Mouse (Mus musculus) liver, embryonic 13.5 days (tissue): ENCODE measurements around the gene Plch2. TPM values are rescaled to one million over a fixed set of nuclear protein-coding genes. Genes with fewer than 3 reads are reported as not detected.
"Not testable (repeated sequence)": the region's sequence is repeated elsewhere in the genome, so short reads cannot be mapped to it uniquely, and the experiment has no call there.

Source experiments
- ATAC-seq: fragments of 200-750 bp; cut with Nextera tagmentation; 2 replicates; pipeline ENCODE4 v1.8.0; 2017; ENCODE audit warnings: low read depth, mild to moderate bottlenecking, moderate number of reproducible peaks, moderate library complexity
- DNase-seq: peaks from one replicate; pipeline ENCODE4 v3.0.0; 2022
- H3K27ac ChIP-seq: fragments of 300-500 bp; sonication (generic); 2 replicates; pipeline ENCODE4 v1.5.1; 2015; ENCODE audit warnings: moderate library complexity, mild to moderate bottlenecking, inconsistent platforms
- H3K27me3 ChIP-seq: fragments of 300-500 bp; sonication (generic); 2 replicates; pipeline ENCODE4 v1.6.1; 2015; ENCODE audit warnings: mild to moderate bottlenecking, inconsistent platforms
- H3K36me3 ChIP-seq: fragments of 300-500 bp; sonication (generic); 2 replicates; pipeline ENCODE4 v1.6.1; 2015; ENCODE audit warnings: mild to moderate bottlenecking, inconsistent platforms
- H3K4me1 ChIP-seq: fragments of 300-500 bp; sonication (generic); replicated peaks from 2 replicates; pipeline ENCODE4 v1.6.1; 2015; ENCODE audit warnings: inconsistent platforms
- H3K4me2 ChIP-seq: fragments of 300-500 bp; sonication (generic); 2 replicates; pipeline ENCODE4 v1.6.1; 2015; ENCODE audit warnings: inconsistent platforms, mild to moderate bottlenecking, moderate library complexity
- H3K4me3 ChIP-seq: fragments of 300-500 bp; sonication (generic); replicated peaks from 2 replicates; pipeline ENCODE4 v1.5.1; 2015; ENCODE audit warnings: mild to moderate bottlenecking, inconsistent platforms
- H3K9ac ChIP-seq: fragments of 300-500 bp; sonication (generic); 2 replicates; pipeline ENCODE4 v1.6.1; 2015; ENCODE audit warnings: mild to moderate bottlenecking, inconsistent platforms
- H3K9me3 ChIP-seq: fragments of 300-500 bp; sonication (generic); replicated peaks from 2 replicates; pipeline ENCODE4 v1.6.1; 2016; ENCODE audit warnings: inconsistent platforms
- WGBS: fragments of 180-500 bp; shearing (Covaris S2); methylation state at CpG from one replicate; pipeline ENCODE4 v1.1.7; 2015; ENCODE audit not compliant: insufficient replicate concordance; 5-methylcytosine and 5-hydroxymethylcytosine counted together
- polyA plus RNA-seq: library from polyadenylated mRNA; unstranded; fragments of >200 nt; fragmentation: Nextera tagmentation; extraction: Ambion mirVana; gene quantifications from 2 replicates; pipeline ENCODE4 v1.2.1, GENCODE M21; 2015

Plch2 gene
- polyA plus RNA-seq, 1 experiment from 2014 or later: 0.08 TPM

DNA sequence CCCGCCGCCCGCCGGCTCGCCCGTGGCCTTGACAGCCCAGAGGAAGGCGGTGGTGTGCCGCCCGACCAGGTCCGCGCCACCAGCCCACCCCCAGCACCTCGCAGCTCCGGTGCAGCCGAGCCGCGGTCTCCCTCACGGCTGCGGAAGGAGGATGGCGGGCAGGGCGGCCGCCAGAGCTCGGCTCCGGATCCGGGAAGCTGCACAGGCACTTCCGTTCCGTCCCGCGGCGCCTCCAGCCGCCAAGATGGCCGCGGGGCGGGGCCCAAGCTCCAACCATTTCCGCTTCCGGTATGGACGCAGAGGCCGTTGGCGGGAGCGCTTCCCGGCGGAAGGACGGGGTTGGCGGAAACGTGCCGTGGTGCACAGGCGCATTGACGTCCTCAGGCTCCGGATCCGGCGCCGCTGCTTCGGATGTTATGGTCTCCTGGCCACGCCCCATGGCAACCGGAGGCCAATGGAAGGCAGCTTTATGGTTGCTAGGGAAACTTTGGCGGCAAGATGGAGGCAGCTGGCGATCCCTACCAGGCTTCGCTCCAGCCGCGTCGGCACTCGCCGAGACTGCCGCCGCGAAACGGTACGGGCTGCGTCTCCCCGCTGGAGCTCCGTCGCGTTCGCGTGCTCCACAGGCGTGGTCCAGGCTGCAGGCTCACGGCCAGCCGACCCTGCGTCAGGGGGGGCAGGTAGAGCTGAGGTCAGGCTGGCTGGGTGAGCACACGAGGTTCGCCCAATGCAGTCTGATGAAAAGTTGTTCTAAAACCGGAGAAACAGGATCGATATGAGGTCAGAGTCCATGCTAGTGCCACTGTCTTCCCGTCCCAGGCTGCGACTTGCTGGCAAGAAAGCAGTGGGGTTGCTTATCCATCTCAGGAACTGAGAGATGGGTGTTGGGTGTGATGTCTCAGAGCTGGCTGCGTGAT, 29.8 kb upstream of the Plch2 start, which contains the start of the genes Rer1 and Morn1:
Gene Rer1, minus strand, starts transcription at position 275 of the 917 bp plus-strand sequence.
Gene Morn1, plus strand, starts transcription at position 470 of the 917 bp plus-strand sequence.
- peak within 1 kb of the TSS; percentile 98 for H3K4me2 ChIP-seq
- DNase-seq (peak; percentile 100), ATAC-seq (peak; percentile 96)
- peak within 1 kb of the TSS; percentile 91 for H3K27ac ChIP-seq
- no peaks in the 10 kb centered on the region for H3K27me3 ChIP-seq
- H3K36me3 ChIP-seq: peaks cover 27% of the 10 kb centered on the region
- peak within 1 kb of the TSS; percentile 88 for H3K9ac ChIP-seq
- no peaks in the 10 kb centered on the region for H3K9me3 ChIP-seq
- peaks cover 48% of the 10 kb centered on the region for H3K4me1 ChIP-seq
- WGBS: under 1% methylated on average over 85 of the region's 85 CpGs
- H3K4me3 ChIP-seq: peak within 1 kb of the TSS; percentile 95

- Histone ChIP-seq H3K36me3 (peaks cover 34% of the 10 kb centered on the region), H3K9me3 (no peaks in the 10 kb centered on the region), H3K9ac (peak overlapping the region; percentile 88), H3K4me2 (peak overlapping the region; percentile 98), H3K27me3 (no peaks in the 10 kb centered on the region), H3K4me1 (peaks cover 48% of the 10 kb centered on the region), H3K27ac (peak overlapping the region; percentile 91), H3K4me3 (peak overlapping the region; percentile 95)
- ATAC-seq: peak; percentile 7
- no peak for DNase-seq
- WGBS: 5% methylated on average over 35 of the region's 35 CpGs
Observed at GRCm38 (mm10) chr4:155085206-155086107, 28.9 kb upstream of the Plch2 start.

DNA sequence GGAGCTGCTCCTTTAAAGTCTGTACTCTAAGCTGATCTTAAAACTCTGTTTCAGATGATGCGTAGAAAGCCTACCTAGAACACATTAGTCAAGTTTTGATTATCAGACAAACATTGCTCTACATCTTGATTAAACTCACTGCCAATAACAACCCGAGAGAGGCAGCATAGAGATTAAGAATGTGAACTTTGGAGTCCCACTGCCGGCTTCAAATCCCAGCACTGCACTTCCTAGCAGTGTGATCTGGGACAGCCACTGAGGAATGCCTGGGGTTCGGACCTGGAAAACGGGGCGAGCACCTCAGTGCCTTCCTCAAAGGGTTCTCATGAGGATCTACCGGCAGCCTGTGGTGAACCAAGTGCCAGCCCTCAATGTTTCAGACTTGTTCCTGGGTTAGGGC, 27.8 kb upstream of the Plch2 start:
- H3K27ac ChIP-seq: peak overlapping the region; percentile 48
- 75% methylated on average over 7 of the region's 7 CpGs for WGBS
- H3K27me3 ChIP-seq: no peaks in the 10 kb centered on the region
- H3K9me3 ChIP-seq: no peaks in the 10 kb centered on the region
- H3K4me2 ChIP-seq: peak overlapping the region; percentile 98
- peak overlapping the region; percentile 95 for H3K4me3 ChIP-seq
- no peak for ATAC-seq
- no peak for DNase-seq
- H3K9ac ChIP-seq: peak overlapping the region; percentile 88
- peaks cover 48% of the 10 kb centered on the region for H3K4me1 ChIP-seq
- H3K36me3 ChIP-seq: peaks cover 45% of the 10 kb centered on the region

- H3K4me2 ChIP-seq: peak overlapping the region; percentile 98
- H3K9me3 ChIP-seq: no peaks in the 10 kb centered on the region
- WGBS: 84% methylated on average over 4 of the region's 4 CpGs
- ATAC-seq: no peak
- peaks cover 51% of the 10 kb centered on the region for H3K36me3 ChIP-seq
- H3K27me3 ChIP-seq: no peaks in the 10 kb centered on the region
- peaks cover 48% of the 10 kb centered on the region for H3K4me1 ChIP-seq
- H3K4me3 ChIP-seq: no peak overlapping the region
- H3K9ac ChIP-seq: peak overlapping the region; percentile 88
- DNase-seq: no peak
- H3K27ac ChIP-seq: no peak overlapping the region
Observed at GRCm38 (mm10) chr4:155083553-155083952, 27.0 kb upstream of the Plch2 start.

DNA sequence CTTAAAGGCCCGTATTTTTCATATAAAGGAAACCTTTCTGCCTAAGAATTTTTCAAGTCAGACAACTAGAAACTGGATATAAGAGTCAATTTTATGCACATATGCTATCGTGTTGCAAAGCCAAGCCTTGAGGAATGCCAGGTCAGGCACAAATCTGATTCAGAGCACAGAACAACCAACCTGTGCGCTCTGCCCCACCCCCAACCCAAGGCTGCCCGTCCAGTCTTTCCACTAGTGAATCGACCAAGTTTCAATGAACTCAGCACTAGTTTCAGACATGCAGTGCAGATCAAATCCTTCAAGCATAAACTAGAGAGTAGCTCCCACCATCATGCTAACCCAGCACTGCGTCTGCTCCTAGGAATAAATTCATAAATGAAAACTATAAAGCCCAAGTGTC, 23.1 kb upstream of the Plch2 start:
- H3K4me3 ChIP-seq: no peak overlapping the region
- H3K9me3 ChIP-seq: no peaks in the 10 kb centered on the region
- no peak overlapping the region for H3K27ac ChIP-seq
- H3K4me1 ChIP-seq: peaks cover 33% of the 10 kb centered on the region
- WGBS: 86% methylated on average over 6 of the region's 6 CpGs
- H3K4me2 ChIP-seq: no peak overlapping the region
- peaks cover 90% of the 10 kb centered on the region for H3K36me3 ChIP-seq
- no peak overlapping the region for H3K9ac ChIP-seq
- ATAC-seq (no peak), DNase-seq (no peak)
- H3K27me3 ChIP-seq: no peaks in the 10 kb centered on the region

- DNase-seq, H3K9ac ChIP-seq, H3K9me3 ChIP-seq, ATAC-seq, H3K27ac ChIP-seq, H3K27me3 ChIP-seq, H3K4me3 ChIP-seq, H3K4me2 ChIP-seq: not testable (repeated sequence)
- Histone ChIP-seq H3K4me1 (peaks cover 25% of the 10 kb centered on the region), H3K36me3 (peaks cover 94% of the 10 kb centered on the region)
- 86% methylated on average over 10 of the region's 10 CpGs for WGBS
Observed at GRCm38 (mm10) chr4:155078808-155079207, 22.2 kb upstream of the Plch2 start.

- H3K4me1 ChIP-seq: peaks cover 5% of the 10 kb centered on the region; the same call in 1 of the 2 replicates
- H3K36me3 ChIP-seq: peaks cover 96% of the 10 kb centered on the region
- WGBS: 84% methylated on average over 9 of the region's 9 CpGs
- no peak for DNase-seq
- no peaks in the 10 kb centered on the region for H3K27me3 ChIP-seq
- ATAC-seq: no peak
- H3K4me3 ChIP-seq: no peak overlapping the region
- no peak overlapping the region for H3K9ac ChIP-seq
- H3K4me2 ChIP-seq: no peak overlapping the region
- no peak overlapping the region for H3K27ac ChIP-seq
- no peaks in the 10 kb centered on the region for H3K9me3 ChIP-seq
Observed at GRCm38 (mm10) chr4:155076677-155077076, 20.1 kb upstream of the Plch2 start.

DNA sequence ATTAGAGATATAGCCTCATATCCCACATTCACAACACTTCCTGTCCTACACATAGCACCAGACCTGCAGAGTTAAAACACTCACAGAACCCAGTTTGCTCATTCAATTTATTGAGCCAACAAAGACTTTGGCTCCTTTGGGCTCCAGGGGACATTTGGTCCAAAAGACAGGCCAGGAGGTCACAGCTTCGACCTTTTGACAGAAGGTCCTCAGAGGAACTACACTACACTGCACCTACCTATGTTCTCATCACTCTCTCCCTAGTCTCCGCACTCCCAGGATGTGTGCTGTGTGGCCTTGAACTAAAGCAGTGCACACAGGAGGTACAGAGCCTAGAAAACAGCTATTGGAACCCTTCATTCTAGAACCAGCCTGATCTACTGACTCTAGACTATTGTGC, 19.2 kb upstream of the Plch2 start:
- no peak overlapping the region for H3K9ac ChIP-seq
- ATAC-seq: peak; percentile 30; the same call in 1 of the 2 replicates
- H3K27me3 ChIP-seq: no peaks in the 10 kb centered on the region
- H3K4me2 ChIP-seq: no peak overlapping the region
- H3K9me3 ChIP-seq: no peaks in the 10 kb centered on the region
- H3K4me1 ChIP-seq: peaks cover 5% of the 10 kb centered on the region; the same call in 1 of the 2 replicates
- no peak overlapping the region for H3K4me3 ChIP-seq
- peaks cover 98% of the 10 kb centered on the region for H3K36me3 ChIP-seq
- no peak overlapping the region for H3K27ac ChIP-seq
- WGBS: 89% methylated on average over 2 of the region's 2 CpGs
- DNase-seq: no peak

DNA sequence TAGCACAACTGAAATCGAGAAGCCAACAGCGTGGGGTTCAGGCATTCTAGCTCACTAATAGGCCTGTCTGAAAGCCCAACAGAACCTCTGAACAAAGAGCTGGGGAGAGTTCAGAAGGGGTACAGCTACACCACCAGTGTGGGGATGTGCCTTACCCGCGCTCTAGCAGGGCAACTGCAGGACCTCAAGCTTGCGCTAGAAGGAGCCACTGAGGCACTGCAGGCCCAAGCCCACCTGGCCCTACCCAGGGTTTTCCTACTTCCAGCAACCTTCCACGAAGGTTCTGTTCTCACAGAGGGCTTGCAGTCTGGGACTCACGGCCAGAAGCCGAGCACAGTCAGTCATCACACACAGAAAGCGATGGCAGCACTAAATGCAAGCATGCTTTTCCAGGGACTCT, 18.6 kb upstream of the Plch2 start:
- Histone ChIP-seq H3K4me3 (no peak overlapping the region), H3K4me2 (no peak overlapping the region), H3K27ac (no peak overlapping the region), H3K4me1 (peaks cover 6% of the 10 kb centered on the region), H3K27me3 (no peaks in the 10 kb centered on the region), H3K36me3 (peaks cover 98% of the 10 kb centered on the region), H3K9ac (no peak overlapping the region), H3K9me3 (no peaks in the 10 kb centered on the region)
- ATAC-seq: no peak
- DNase-seq: no peak
- WGBS: 87% methylated on average over 9 of the region's 9 CpGs

DNA sequence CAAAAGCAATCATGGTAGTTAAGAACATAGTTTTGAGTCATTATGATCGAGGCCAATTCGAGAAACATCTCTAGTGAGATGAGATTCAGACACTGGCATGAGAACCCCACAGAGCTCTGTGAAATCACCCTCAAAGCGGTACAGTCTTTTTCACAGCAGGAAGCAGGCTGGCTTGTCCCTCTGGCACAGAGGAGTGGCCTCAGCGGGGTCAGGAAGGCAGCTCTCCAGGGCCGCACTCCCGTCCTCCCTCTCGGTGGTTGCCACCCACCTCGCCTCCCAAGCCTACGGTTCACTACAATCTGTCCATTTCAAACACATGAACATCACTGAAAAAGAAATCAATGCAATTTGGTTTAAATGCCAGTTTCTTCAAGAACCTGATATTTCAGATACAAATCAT, 17.8 kb upstream of the Plch2 start:
- WGBS: 83% methylated on average over 9 of the region's 9 CpGs
- H3K27me3 ChIP-seq: no peaks in the 10 kb centered on the region
- ATAC-seq (no peak), DNase-seq (no peak)
- peaks cover 13% of the 10 kb centered on the region for H3K4me1 ChIP-seq
- H3K27ac ChIP-seq: no peak overlapping the region
- H3K4me2 ChIP-seq: no peak overlapping the region
- H3K36me3 ChIP-seq: peaks cover 98% of the 10 kb centered on the region
- H3K9ac ChIP-seq: no peak overlapping the region
- H3K9me3 ChIP-seq: no peaks in the 10 kb centered on the region
- H3K4me3 ChIP-seq: no peak overlapping the region

GRCm38 (mm10) chr4:155070921-155071320, 14.3 kb upstream of the Plch2 start:
- peaks cover 44% of the 10 kb centered on the region for H3K4me1 ChIP-seq
- no peak overlapping the region; the same call in 1 of the 2 replicates for H3K27ac ChIP-seq
- ATAC-seq: no peak
- H3K36me3 ChIP-seq: peaks cover 79% of the 10 kb centered on the region
- H3K4me3 ChIP-seq: no peak overlapping the region
- no peaks in the 10 kb centered on the region for H3K27me3 ChIP-seq
- no peaks in the 10 kb centered on the region for H3K9me3 ChIP-seq
- no peak overlapping the region for H3K9ac ChIP-seq
- WGBS: 90% methylated on average over 5 of the region's 5 CpGs
- DNase-seq: no peak
- no peak overlapping the region for H3K4me2 ChIP-seq
